Mouse (Mus musculus) cerebellum, postnatal 10 days (tissue): ENCODE data around the gene Kcnk6.

Experiments
- DNase-seq, 2 experiments: peaks; one replicate each; pipeline ENCODE4 v3.0.0; 2021; ENCODE audit warnings: mixed read lengths in 2 of 2

Kcnk6 gene

DNA sequence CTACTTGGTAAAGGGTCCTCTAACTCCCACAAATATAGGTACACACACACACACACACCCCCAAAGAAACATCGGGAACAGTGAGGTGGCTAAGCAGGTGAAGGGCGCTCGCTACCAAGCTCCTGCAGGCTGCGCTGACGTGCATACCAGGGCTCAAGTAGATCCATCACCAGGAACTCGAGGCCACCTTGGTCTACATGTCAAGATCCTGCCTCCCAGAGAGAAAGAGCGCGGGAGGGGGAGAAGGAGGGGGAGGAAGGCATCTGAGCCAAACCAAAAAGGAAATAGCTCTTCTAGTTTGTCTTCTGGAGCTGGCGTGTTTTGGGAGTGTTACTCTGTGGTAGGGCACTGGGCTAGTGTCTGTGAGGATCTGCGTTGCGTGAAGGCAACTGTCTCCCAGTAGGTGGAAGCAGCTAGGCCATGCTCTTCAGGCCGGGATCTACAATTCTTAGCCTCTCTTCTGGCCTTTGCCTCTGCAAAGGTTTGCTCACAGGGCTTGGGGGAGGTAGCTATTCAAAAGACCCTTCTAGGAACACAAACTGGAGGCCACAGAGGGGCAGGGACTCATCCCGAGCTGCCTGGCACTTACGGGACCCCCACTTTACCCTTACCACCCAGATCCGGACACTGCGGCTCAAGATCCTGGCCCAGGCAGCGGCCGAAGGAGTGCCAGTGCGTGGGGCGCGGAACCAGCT is 14.5 kb upstream of the Kcnk6 start:
- no peak for DNase-seq

- DNase-seq: no peak
These were observed 13.7 kb upstream of the Kcnk6 start for GRCm38 (mm10) chr7:29246015-29246414.

DNA sequence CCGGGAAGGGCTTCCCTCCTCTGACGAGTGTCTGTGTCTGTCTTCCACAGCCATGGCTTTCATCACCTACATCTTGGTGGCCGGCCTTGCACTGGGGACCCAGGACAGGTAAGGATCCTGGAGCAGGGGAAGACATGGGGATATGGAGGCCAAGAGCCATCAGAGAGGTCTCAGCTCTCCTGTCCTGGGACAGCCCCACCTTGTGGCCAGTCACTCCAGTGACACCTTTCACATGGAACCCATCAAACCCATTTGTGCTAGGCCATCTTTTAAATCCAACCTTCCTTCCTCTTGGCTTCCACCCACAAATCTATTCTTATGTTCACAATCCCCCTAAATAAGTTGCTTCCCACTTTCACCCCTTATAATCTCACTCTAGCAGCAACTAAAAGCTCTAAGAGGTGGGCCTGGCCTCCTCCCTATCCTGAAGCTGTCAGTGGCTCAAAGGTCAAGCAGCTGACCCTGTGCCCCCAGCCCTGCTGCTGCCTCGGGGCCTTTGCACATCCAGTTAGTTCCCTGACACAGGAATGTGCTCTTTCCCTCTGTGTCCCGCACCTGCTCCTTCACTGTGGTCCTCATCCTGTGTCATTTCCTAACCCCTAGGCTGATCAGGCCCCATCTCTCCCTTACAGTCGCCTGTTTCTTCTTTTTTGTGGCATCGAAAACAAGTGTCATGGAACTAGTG is 12.6 kb upstream of the Kcnk6 start:
- DNase-seq: peak; percentile 39 to 56

- DNase-seq: peak; percentile 98 to 99
These were observed 6.0 kb upstream of the Kcnk6 start, which contains the start of gene Yif1b for GRCm38 (mm10) chr7:29238019-29238967. Yif1b (plus strand) TSS chr7:29238329.

- DNase-seq: peak in 1 of 2 experiments; percentile 23
These were observed 5.3 kb upstream of the Kcnk6 start for GRCm38 (mm10) chr7:29237596-29237995.

DNA sequence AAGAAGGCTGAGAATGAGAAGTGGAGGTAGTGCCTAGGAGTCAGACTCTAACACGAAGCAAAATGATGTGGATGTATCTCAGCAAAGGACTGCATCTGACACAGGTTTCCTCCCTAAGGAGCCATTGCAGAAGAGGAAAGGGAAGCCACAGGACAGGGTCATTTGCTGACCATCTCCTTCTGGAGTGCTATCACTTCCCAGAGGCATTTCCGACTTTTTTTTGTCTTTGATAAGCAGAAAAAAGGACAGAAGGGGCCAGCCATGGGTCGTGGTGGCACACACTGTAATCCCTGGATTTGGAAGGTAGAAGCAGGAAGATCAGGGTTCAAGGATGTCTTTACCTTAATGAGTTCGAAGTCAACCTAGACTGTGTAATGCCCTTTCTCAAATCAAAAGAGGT is 4.3 kb upstream of the Kcnk6 start:
- DNase-seq: no peak

DNA sequence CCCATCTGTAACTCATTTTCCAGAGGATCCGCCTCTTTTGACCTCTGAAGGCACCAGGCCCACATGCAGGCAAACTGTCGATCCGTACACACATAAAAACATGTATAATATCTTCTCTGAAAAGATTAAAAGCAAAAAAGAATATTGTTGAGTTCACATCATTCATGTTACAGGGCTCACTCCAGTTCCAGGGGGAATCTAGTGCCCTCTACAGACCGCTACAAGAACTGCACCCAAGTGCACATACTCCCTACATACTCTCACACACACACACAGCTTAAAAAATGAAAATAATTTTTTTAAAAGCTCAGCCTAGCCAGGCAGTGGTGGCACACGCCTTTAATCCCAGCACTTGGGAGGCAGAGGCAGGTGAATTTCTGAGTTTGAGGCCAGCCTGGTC is 2.3 kb upstream of the Kcnk6 start:
- no peak for DNase-seq

- no peak for DNase-seq
These were observed 1.4 kb upstream of the Kcnk6 start for GRCm38 (mm10) chr7:29233745-29234144.

DNA sequence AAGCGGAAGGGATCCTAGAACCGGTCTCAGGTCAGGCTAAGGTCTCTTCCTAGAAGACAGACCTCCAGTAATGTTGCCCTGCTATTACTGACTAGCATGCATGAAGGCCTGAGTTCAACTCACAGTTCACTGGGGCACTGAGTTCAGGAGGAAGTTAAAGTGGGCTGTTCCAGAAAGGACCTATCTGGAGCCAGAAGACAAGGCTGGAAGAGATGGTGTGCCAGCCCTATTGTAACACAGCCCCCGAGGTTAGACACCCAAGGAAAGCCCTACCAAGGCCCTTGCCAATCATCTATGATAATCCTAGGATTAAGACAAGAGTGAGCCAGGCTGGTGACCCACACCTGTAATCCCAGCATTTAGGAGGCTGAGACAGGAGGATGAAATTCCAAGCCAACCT is 798 bp downstream of the Kcnk6 start:
- no peak for DNase-seq

DNA sequence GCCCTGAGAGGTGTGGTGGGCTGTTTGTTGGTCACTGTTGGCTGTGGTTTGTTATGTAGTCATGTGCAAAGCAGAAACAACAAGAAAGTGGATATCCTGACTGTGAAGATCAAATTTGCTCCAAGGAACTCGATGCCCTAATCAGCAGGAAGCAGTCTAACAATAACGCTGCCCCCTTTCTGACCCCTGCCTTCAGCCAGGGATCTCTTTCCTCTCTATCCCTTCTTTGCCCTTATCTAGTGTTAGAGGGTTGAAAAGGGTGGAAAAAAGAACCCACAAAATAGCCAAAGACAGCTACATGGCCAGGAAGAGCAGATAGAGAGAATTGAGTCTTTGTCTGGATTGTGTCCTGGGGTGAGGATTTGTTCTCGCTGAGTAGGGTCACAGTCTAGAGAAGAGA is 1.8 kb downstream of the Kcnk6 start:
- DNase-seq: no peak

DNA sequence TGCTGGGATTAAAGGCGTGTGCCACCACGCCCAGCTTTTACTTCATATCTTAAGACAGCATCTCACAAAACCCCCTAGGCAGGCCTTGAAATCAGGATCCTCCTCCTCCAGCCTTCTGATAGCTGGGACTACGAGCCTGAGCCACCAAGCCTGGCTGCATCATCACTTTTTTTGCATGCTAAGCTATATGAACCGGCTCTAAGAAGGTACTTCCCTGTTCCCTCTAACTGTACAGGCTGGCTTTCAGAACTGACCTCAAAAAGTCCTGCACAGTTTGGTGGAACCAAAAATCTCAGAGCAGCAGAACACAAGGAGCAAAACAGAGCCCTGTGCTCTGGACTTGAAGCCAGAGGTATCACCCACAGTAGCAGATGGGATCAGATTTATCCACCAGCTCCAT is 4.1 kb downstream of the Kcnk6 start:
- no peak for DNase-seq

GRCm38 (mm10) chr7:29225520-29225919 is 6.8 kb downstream of the Kcnk6 start:
- no peak for DNase-seq

DNA sequence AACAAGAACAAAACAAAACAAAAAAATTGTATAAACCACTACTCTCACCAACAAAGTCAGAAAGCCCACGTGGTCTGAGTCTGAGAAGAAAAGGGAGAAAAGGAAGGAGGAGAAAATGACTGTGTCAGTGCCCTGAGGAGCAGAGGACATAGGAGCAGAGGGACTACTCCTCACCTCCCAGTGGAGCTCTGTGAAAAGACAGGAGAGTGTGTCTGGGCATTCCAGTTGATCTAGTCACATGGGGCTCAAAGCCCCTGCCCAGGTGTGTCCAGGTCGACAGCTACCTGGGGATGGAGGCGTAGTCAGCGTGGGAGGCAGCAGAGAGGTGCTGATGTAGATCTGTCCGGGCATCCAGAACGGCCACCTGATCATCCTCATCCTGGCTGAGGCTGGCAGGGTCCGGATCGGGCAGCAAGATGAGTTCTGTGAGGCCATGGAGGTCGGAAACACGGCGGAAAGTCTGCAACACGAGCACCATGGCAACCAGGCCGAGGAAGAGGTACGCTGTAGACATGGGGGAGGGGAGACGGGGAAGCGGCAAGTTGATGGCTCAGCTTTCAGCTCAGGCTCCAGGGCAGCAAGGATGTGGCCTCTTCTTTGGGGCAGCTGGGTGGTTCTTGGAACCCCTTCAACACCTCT is 7.4 kb downstream of the Kcnk6 start:
- DNase-seq: no peak

DNA sequence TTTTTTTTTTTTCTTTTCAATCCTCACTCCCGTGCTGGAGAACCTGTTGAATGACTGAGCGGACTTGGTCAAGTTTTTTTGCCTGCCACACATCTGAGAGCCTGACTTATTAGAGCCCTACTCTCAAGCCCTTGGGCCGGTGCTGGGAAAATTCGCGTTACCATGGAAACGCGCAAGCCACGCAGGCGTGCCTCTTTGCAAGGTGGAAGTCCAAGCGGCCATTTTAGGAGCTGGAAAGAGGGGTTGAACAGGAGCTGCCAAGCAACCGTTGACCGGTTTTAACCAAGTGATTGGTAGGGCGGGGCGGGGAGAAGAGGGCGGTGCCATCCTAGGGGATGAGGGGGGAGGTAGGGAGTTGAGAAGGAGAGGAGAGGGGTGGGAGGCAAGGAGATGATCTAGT is 17.5 kb downstream of the Kcnk6 start:
- peak in 1 of 2 experiments; percentile 32 for DNase-seq

DNA sequence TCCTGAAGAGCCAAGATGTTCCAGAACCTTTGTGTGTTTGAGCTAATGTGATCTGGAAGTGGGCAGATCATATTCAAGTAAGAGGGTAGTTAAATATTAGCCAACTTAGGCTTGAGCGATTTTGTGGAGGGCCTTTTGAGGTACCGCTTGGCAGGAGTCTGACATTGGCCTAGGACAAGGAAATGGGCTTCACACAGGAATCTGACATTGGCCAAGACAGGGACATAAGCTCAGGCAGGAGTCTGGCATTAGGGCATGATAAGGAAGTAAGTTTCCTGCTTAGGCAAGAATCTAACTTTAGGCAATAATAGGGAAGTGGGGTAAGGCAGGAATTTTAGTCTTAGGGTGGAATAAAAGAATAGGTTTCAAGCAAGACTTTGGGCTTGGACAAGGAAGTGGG is 18.1 kb downstream of the Kcnk6 start:
- DNase-seq: no peak

DNA sequence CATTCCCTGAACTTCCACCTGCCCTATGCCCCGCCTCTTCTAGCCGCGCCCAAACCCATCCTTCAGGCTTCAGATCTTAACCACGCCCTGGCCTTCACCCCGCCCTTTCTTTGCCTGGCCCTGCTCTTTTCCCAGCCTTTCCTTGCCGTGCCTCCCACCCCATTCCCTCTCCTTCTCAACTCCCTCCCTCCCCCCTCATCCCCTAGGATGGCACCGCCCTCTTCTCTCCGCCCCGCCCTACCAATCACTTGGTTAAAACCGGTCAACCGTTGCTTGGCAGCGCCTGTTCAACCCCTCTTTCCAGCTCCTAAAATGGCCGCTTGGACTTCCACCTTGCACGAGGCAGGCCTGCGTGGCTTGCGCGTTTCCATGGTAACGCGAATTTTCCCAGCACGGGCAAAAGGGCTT is 18.6 kb downstream of the Kcnk6 start, which contains the start of gene Catsperg1:
TSS of gene Catsperg1 (minus strand) at position 361 of the 408 bp plus-strand sequence.
- peak; percentile 76 to 82 for DNase-seq

DNA sequence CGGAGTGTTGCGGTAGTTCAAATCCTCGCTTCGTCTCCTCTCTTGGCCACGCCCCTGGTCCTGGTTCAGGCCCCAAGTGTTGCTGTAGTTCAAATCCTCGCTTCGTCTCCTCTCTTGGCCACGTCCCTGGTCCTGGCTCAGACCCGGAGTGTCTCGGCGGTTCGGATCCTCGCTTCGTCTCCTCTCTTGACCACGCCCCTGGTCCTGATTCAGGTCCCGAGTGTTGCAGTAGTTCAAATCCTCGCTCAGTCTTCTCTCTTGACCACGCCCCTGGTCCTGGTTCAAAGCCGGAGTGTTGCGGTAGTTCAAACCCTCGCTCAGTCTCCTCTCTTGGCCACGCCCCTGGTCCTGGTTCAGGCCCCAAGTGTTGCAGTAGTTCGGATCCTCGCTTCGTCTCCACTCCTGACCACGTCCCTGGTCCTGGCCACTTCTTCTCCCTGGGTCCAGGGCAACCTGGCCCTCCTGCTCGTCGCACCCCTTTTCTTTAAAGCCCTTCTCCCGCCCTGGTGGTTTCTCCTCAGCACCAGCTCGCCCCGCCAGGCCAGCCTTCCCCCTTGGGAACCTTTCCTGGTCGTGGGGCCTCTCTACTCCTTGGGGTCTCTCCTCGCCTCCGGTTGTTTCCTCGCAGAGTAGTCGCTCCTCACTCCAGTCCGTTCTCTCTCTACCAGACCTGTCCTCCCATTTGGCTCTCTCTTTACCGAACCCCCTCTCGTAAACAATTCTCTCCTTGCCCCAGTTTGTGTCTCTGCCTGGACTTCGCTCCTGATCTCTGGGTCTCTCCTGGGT is 19.3 kb downstream of the Kcnk6 start:
- peak; percentile 15 to 19 for DNase-seq

GRCm38 (mm10) chr7:29212199-29212765 is 20.0 kb downstream of the Kcnk6 start:
- peak; percentile 24 to 30 for DNase-seq

DNA sequence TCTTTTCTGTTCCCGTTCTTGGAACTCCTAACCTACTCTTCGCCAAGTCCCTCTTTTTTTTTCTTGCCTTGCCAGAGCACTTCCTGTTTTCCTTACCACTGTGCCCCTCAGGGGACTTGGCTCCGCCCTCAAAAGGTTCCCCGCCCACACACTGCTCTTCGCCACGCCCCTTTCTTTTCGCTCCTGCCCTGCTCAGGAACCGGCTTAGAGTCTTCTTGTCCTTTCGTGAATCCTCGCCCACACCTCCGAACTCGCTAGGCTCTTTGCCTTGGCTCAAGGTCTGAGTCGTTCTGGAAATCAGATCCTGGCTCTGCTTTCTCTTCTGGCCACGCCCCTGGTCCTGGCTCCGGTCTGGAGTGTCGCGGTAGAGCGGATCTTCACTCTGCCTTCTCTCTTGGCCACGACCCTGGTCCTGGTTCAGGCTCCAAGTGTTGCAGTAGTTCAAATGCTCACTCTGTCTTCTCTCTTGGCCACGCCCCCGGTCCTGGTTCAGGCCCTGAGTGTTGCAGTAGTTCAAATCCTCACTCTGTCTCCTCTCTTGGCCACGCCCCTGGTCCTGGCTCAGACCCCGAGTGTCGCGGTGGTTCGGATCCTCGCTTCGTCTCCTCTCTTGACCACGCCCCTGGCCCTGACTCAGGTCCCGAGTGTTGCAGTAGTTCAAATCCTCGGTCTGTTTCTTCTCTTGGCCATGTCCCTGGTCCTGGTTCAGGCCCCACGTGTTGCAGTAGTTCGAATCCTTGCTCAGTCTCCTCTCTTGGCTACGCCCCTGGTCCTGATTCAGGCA is 20.7 kb downstream of the Kcnk6 start:
- DNase-seq: peak; percentile 70 to 71

DNA sequence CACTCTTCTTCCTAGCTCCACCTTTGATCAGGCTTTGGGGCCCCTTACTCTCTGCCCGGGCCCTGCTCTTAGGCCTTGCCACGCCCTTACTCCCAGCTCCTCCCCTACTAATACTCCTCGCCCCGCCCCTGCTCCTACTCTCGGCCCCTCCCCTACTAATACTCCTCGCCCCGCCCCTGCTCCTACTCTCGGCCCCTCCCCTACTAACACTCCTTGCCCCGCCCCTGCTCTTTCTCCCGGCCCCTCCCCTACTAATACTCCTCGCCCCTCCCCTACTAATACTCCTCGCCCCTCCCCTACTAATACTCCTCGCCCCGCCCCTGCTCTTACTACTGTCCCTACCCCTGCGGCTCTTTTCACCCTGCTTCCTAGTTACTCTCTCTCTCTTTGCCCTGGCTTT is 21.3 kb downstream of the Kcnk6 start:
- peak; percentile 25 to 39 for DNase-seq

GRCm38 (mm10) chr7:29202577-29202976 is 29.7 kb downstream of the Kcnk6 start:
- DNase-seq: no peak
